Mouse (Mus musculus) myocyte (in vitro differentiated cells): Measurements from ENCODE around the gene Tmem189. TPM values are rescaled to one million over a fixed set of nuclear protein-coding genes. Genes with fewer than 3 reads are reported as not detected.
A peak's percentile ranks its signal among the peaks of the same experiment; 100 is the strongest.

Experiments used
- H3K27me3 ChIP-seq: one replicate; pipeline ENCODE4 v1.6.1; 2011; ENCODE audit not compliant: control insufficient read depth, insufficient read depth, insufficient read length
- H3K36me3 ChIP-seq: one replicate; pipeline ENCODE4 v1.6.1; 2011; ENCODE audit not compliant: control insufficient read depth, insufficient read depth
- H3K4me2 ChIP-seq: one replicate; pipeline ENCODE4 v1.6.1; 2011; ENCODE audit warnings: low read depth, control low read depth
- H3K4me3 ChIP-seq: one replicate; pipeline ENCODE4 v1.5.1; 2011; ENCODE audit warnings: mild to moderate bottlenecking, control low read depth, moderate library complexity
- H3K79me2 ChIP-seq: one replicate; pipeline ENCODE4 v1.6.1; 2011; ENCODE audit not compliant: control insufficient read depth, insufficient read depth
- H3ac ChIP-seq: one replicate; pipeline ENCODE4 v1.6.1; 2011; ENCODE audit not compliant: control insufficient read depth, insufficient read length
- CEBPB ChIP-seq: IDR thresholded peaks from 2 replicates; pipeline ENCODE4 v1.6.1; 2011; ENCODE audit warnings: mild to moderate bottlenecking, moderate library complexity; ENCODE audit not compliant: poor library complexity, insufficient read depth, severe bottlenecking
- E2F4 ChIP-seq: IDR thresholded peaks from one replicate; pipeline ENCODE4 v1.6.1; 2011; ENCODE audit warnings: mild to moderate bottlenecking, control low read depth, moderate library complexity; ENCODE audit not compliant: insufficient read depth
- MAX ChIP-seq: IDR thresholded peaks from one replicate; pipeline ENCODE4 v1.6.1; 2011; ENCODE audit warnings: low read depth, mild to moderate bottlenecking, control low read depth
- MYOD1 ChIP-seq, 3 experiments: IDR thresholded peaks; one replicate each; pipeline ENCODE4 v1.6.1; 2011; ENCODE audit warnings: control low read depth in 2 of 3, low read depth in 2 of 3, mild to moderate bottlenecking in 2 of 3, moderate library complexity in 1 of 3; ENCODE audit not compliant: insufficient read length in 2 of 3, control insufficient read depth in 1 of 3
- MYOG ChIP-seq, 3 experiments: IDR thresholded peaks; one replicate each; pipeline ENCODE4 v1.6.1; 2011; ENCODE audit warnings: control low read depth in 2 of 3, low read depth in 2 of 3, mild to moderate bottlenecking in 2 of 3; ENCODE audit not compliant: insufficient read length in 2 of 3, control insufficient read depth in 1 of 3, insufficient read depth in 1 of 3
- POLR2A ChIP-seq: IDR thresholded peaks from one replicate; pipeline ENCODE4 v1.6.1; 2011; ENCODE audit warnings: low read depth, mild to moderate bottlenecking, control low read depth, moderate library complexity; ENCODE audit not compliant: insufficient read length
- POLR2AphosphoS2 ChIP-seq: IDR thresholded peaks from one replicate; pipeline ENCODE4 v1.6.1; 2011; ENCODE audit warnings: low read depth, control low read depth; ENCODE audit not compliant: insufficient read length
- REST ChIP-seq: IDR thresholded peaks from one replicate; pipeline ENCODE4 v1.6.1; 2011; ENCODE audit warnings: mild to moderate bottlenecking, control low read depth, moderate library complexity; ENCODE audit not compliant: insufficient read depth, insufficient read length
- SRF ChIP-seq: IDR thresholded peaks from one replicate; pipeline ENCODE4 v1.6.1; 2011; ENCODE audit warnings: low read depth; ENCODE audit not compliant: control insufficient read depth, insufficient read length
- TCF12 ChIP-seq: IDR thresholded peaks from one replicate; pipeline ENCODE4 v1.6.1; 2011; ENCODE audit warnings: mild to moderate bottlenecking, control low read depth; ENCODE audit not compliant: poor library complexity, insufficient read depth, severe bottlenecking
- TCF3 ChIP-seq: IDR thresholded peaks from one replicate; pipeline ENCODE4 v1.6.1; 2011; ENCODE audit warnings: low read depth, control low read depth; ENCODE audit not compliant: insufficient read length
- USF1 ChIP-seq: IDR thresholded peaks from one replicate; pipeline ENCODE4 v1.6.1; 2011; ENCODE audit warnings: low read depth, mild to moderate bottlenecking, control low read depth, moderate library complexity
- polyA plus RNA-seq: library from polyadenylated mRNA; unstranded; fragments of >200 nt; fragmentation: generic; extraction: Trizol; gene quantifications from one replicate; pipeline ENCODE4 v1.2.1, GENCODE M21; 2012; ENCODE audit warnings: missing spikeins

Gene Tmem189
- polyA plus RNA-seq, 1 experiment, result 91.9 TPM

GRCm38 (mm10) chr2:167696143-167696542 is 6.5 kb upstream of the Tmem189 start:
- Histone ChIP-seq H3ac (no peak overlapping the region), H3K27me3 (no peaks in the 10 kb centered on the region), H3K4me3 (no peak overlapping the region), H3K36me3 (peaks cover 9% of the 10 kb centered on the region), H3K79me2 (peaks cover 16% of the 10 kb centered on the region), H3K4me2 (no peak overlapping the region)
- TF ChIP-seq TCF12 (no peak), USF1 (no peak), TCF3 (no peak), POLR2AphosphoS2 (peak; percentile 38), MYOD1 (IDR thresholded peaks at IDR 0.05; ENCODE audit: control insufficient read depth in 1 of 3, insufficient read length in 2 of 3, low read depth in 2 of 3) (peak in 1 of 3 experiments; percentile 60), REST (no peak), MAX (no peak), CEBPB (no peak), E2F4 (no peak), POLR2A (no peak), SRF (no peak), MYOG (IDR thresholded peaks at IDR 0.05; ENCODE audit: control insufficient read depth in 1 of 3, insufficient read depth in 1 of 3, insufficient read length in 2 of 3, low read depth in 2 of 3) (peak in 1 of 3 experiments; percentile 68)

GRCm38 (mm10) chr2:167695491-167695890 is 5.9 kb upstream of the Tmem189 start:
- no peak overlapping the region for H3ac ChIP-seq
- H3K27me3 ChIP-seq, result no peaks in the 10 kb centered on the region
- peaks cover 13% of the 10 kb centered on the region for H3K36me3 ChIP-seq
- TF ChIP-seq E2F4, result no peak
- no peak for TF ChIP-seq TCF3
- TF ChIP-seq SRF, result no peak
- H3K4me3 ChIP-seq, result no peak overlapping the region
- H3K79me2 ChIP-seq, result peaks cover 22% of the 10 kb centered on the region
- H3K4me2 ChIP-seq, result no peak overlapping the region

GRCm38 (mm10) chr2:167694963-167695362 is 5.3 kb upstream of the Tmem189 start:
- no peak overlapping the region for H3ac ChIP-seq
- H3K4me3 ChIP-seq, result no peak overlapping the region
- no peak overlapping the region for H3K4me2 ChIP-seq
- peaks cover 13% of the 10 kb centered on the region for H3K36me3 ChIP-seq
- no peaks in the 10 kb centered on the region for H3K27me3 ChIP-seq
- peaks cover 27% of the 10 kb centered on the region for H3K79me2 ChIP-seq
- TF ChIP-seq POLR2AphosphoS2, result peak; percentile 65
- TF ChIP-seq TCF3, result no peak
- no peak for TF ChIP-seq SRF
- TF ChIP-seq MYOD1 (IDR thresholded peaks at IDR 0.05; ENCODE audit: control insufficient read depth in 1 of 3, insufficient read length in 2 of 3, low read depth in 2 of 3), result no peak

DNA sequence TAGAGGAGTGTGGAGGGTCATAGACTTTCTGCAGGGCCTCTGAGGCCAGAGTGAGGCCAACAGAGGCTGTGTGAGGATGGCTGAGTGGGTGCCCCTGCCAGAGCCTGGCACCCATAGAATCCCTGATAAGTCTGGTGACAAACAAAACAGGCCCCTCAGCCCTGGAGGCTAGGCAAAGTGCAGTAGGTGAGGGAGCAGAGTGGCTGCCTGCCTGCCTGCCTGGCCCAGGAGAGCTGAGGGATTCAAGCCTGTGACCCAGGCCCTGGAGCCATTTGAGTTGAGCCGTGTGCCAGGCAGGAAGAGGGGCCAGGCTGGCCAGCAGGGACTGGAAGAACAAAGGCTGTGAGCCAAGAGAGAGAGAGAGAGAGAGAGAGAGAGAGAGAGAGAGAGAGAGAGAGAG is 4.6 kb upstream of the Tmem189 start:
- Histone ChIP-seq H3K4me2 (no peak overlapping the region), H3K79me2 (peaks cover 28% of the 10 kb centered on the region), H3K4me3 (no peak overlapping the region), H3K36me3 (peaks cover 13% of the 10 kb centered on the region), H3K27me3 (no peaks in the 10 kb centered on the region), H3ac (no peak overlapping the region)
- no peak for TF ChIP-seq USF1
- peak; percentile 58 for TF ChIP-seq POLR2AphosphoS2

DNA sequence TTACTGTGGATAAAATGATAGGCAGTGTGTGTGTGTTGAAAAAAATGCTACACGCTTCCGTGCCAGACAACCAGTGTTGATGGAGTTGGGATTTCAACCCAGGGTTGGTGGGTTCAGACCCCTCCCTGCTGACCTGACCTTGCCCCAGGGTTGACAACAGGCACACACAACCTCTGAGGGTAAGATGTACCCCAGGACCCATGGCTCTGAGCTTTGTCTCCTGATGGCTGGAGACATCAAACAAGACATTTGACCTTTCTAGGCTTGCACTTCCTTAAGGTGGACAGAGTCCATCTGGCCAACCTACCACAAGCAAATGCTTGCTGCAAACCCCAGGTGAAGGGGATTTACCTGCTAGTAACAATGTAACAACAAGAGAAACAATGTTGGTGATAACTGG is 3.9 kb upstream of the Tmem189 start:
- H3K79me2 ChIP-seq, result peaks cover 28% of the 10 kb centered on the region
- H3K4me2 ChIP-seq, result no peak overlapping the region
- H3ac ChIP-seq, result no peak overlapping the region

GRCm38 (mm10) chr2:167692831-167693230 is 3.2 kb upstream of the Tmem189 start:
- peak overlapping the region; percentile 95 for H3K4me3 ChIP-seq
- H3K4me2 ChIP-seq, result peak overlapping the region; percentile 91
- TF ChIP-seq POLR2A, result peak; percentile 42
- peak; percentile 60 for TF ChIP-seq POLR2AphosphoS2
- no peak for TF ChIP-seq SRF
- TF ChIP-seq E2F4, result no peak
- no peak for TF ChIP-seq MYOG (IDR thresholded peaks at IDR 0.05; ENCODE audit: control insufficient read depth in 1 of 3, insufficient read depth in 1 of 3, insufficient read length in 2 of 3, low read depth in 2 of 3)
- peaks cover 28% of the 10 kb centered on the region for H3K79me2 ChIP-seq
- H3K36me3 ChIP-seq, result peaks cover 13% of the 10 kb centered on the region
- H3K27me3 ChIP-seq, result no peaks in the 10 kb centered on the region
- H3ac ChIP-seq, result no peak overlapping the region

More for the DNA sequence above, 3.9 kb upstream of the Tmem189 start:
- H3K4me3 ChIP-seq, result no peak overlapping the region
- no peaks in the 10 kb centered on the region for H3K27me3 ChIP-seq
- peak; percentile 82 for TF ChIP-seq POLR2AphosphoS2
- no peak for TF ChIP-seq TCF12
- peak; percentile 31 for TF ChIP-seq POLR2A
- peaks cover 13% of the 10 kb centered on the region for H3K36me3 ChIP-seq
